Mouse (Mus musculus): ENCODE results near the gene Krt33b. TPM values are rescaled to one million over a fixed set of nuclear protein-coding genes. Genes with fewer than 3 reads are reported as not detected.

Gene Krt33b
- 0.15 and 0.16 TPM in 2 replicates for polyA plus RNA-seq (2014; fragmentation: Nextera tagmentation; extraction: Ambion mirVana)

DNA sequence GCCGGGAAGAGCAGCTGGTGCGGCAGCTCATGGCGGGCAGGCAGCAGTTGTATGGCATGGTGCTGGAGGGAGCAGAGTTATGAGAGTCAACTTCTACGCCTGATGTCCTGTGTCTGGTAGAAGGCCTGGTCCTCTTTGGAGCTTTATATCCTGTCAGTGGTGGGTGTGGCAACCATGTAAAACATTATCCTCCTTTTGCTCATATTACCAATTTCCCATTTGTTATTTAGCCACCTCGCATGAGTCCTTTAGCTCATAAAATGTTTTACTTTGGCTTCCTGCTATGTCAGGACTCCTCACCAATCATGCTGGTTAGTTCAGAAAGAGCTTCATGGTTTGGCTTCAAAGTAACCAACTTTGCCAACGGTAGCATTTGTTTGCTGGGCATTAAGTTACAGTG, at the start of gene Krt33b:
TSS of gene Krt33b (minus strand) at position 101 of the 400 bp plus-strand sequence.
- ATAC-seq (ENCODE audit: insufficient number of reproducible peaks, low FRiP score, low TSS enrichment, low read depth) = no peak
- no peak within 1 kb of the TSS for H3K4me2 ChIP-seq (ENCODE audit: low read depth, severe bottlenecking)
- WGBS = 89% methylated on average over 6 of the region's 6 CpGs

DNA sequence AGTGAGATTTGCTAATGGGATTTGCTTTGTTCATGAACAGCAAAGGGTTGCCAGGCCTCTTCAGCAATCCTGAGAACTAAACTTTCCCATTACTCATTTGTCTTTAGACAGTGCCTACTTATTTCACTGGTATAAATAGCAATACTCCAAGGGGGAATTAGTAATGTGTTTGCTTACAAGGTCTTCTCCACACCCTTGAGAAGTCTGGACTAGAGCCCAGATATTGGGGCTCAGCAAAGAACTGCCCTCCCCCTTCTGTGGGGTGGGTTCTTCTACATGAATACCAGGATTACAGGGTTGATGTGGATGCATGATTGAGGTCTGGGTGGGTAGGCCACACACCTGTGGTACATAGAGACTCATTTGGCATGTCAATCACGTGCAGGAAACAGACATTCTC, 44.2 kb upstream of the Krt33b start:
- H3K36me3 ChIP-seq (ENCODE audit: control insufficient read depth, insufficient read depth, low read length) = no peaks in the 10 kb centered on the region
- H3K27me3 ChIP-seq (ENCODE audit: control insufficient read depth, insufficient read depth, low read length) = no peaks in the 10 kb centered on the region
- no peak overlapping the region for H3K4me2 ChIP-seq (ENCODE audit: low read depth, severe bottlenecking)
- H3K4me3 ChIP-seq (ENCODE audit: low read depth, low read length) = no peak overlapping the region
- ATAC-seq (ENCODE audit: insufficient number of reproducible peaks, low FRiP score, low TSS enrichment, low read depth) (no peak), DNase-seq (ENCODE audit: low spot score) (no peak)
- H3K9me3 ChIP-seq (ENCODE audit: control insufficient read depth, low read length) = no peaks in the 10 kb centered on the region
- H3K4me1 ChIP-seq (ENCODE audit: control insufficient read depth, insufficient read depth, low read length) = no peaks in the 10 kb centered on the region
- WGBS = 65% methylated on average over 1 of the region's 1 CpGs
- no peak overlapping the region for H3K9ac ChIP-seq (ENCODE audit: low read length)
- no peak overlapping the region for H3K27ac ChIP-seq (replicated peaks; ENCODE audit: low read depth, low read length)

More for the DNA sequence above, at the start of gene Krt33b:
- DNase-seq (ENCODE audit: low spot score) = no peak
- no peaks in the 10 kb centered on the region for H3K4me1 ChIP-seq (ENCODE audit: control insufficient read depth, insufficient read depth, low read length)
- H3K36me3 ChIP-seq (ENCODE audit: control insufficient read depth, insufficient read depth, low read length) = no peaks in the 10 kb centered on the region
- no peaks in the 10 kb centered on the region for H3K27me3 ChIP-seq (ENCODE audit: control insufficient read depth, insufficient read depth, low read length)
- no peak within 1 kb of the TSS for H3K4me3 ChIP-seq (ENCODE audit: low read depth, low read length)
- no peak within 1 kb of the TSS for H3K9ac ChIP-seq (ENCODE audit: low read length)
- no peak within 1 kb of the TSS for H3K27ac ChIP-seq (replicated peaks; ENCODE audit: low read depth, low read length)
- no peaks in the 10 kb centered on the region for H3K9me3 ChIP-seq (ENCODE audit: control insufficient read depth, low read length)

DNA sequence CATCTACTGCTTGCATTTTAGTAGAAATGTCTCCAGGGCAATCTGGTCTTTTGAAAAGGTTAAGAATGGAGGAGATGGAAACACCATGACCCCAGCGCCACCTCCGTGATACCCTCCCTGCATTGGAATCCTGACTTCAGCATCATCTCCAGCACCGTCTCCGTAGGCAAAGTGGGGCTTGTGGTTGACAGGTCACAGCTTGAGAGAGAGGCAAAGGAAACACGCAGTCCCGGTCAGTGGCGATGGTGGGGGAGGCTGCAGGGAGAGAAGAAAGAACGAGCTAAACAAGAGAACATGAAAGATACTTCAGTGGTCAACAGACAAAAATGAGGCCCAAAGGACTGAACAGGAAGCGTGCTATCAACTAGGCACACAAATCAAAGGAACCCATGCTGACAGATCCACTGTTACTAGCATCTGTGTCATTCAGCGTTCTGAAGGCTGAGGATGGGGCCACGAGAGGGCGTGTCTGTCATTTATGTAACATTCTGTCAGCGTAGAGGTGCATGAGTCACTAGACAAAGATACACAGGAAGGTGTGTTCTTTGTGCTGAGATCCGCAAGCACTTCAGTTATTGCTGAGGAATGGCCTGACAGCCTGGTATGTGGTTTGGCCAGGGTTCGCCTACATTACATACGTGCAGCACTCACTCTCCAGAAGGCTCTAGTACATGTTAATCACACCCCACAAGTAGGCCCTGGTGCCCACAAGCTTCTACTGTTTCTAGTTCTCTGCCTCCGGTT, 37.8 kb upstream of the Krt33b start:
- Histone ChIP-seq H3K27me3 (ENCODE audit: control insufficient read depth, insufficient read depth, low read length) (no peaks in the 10 kb centered on the region), H3K27ac (replicated peaks; ENCODE audit: low read depth, low read length) (no peak overlapping the region), H3K4me3 (ENCODE audit: low read depth, low read length) (no peak overlapping the region), H3K4me1 (ENCODE audit: control insufficient read depth, insufficient read depth, low read length) (no peaks in the 10 kb centered on the region), H3K4me2 (ENCODE audit: low read depth, severe bottlenecking) (no peak overlapping the region), H3K9me3 (ENCODE audit: control insufficient read depth, low read length) (no peaks in the 10 kb centered on the region), H3K9ac (ENCODE audit: low read length) (no peak overlapping the region), H3K36me3 (ENCODE audit: control insufficient read depth, insufficient read depth, low read length) (no peaks in the 10 kb centered on the region)
- 87% methylated on average over 17 of the region's 17 CpGs for WGBS
- no peak for ATAC-seq (ENCODE audit: insufficient number of reproducible peaks, low FRiP score, low TSS enrichment, low read depth)
- DNase-seq (ENCODE audit: low spot score) = no peak

DNA sequence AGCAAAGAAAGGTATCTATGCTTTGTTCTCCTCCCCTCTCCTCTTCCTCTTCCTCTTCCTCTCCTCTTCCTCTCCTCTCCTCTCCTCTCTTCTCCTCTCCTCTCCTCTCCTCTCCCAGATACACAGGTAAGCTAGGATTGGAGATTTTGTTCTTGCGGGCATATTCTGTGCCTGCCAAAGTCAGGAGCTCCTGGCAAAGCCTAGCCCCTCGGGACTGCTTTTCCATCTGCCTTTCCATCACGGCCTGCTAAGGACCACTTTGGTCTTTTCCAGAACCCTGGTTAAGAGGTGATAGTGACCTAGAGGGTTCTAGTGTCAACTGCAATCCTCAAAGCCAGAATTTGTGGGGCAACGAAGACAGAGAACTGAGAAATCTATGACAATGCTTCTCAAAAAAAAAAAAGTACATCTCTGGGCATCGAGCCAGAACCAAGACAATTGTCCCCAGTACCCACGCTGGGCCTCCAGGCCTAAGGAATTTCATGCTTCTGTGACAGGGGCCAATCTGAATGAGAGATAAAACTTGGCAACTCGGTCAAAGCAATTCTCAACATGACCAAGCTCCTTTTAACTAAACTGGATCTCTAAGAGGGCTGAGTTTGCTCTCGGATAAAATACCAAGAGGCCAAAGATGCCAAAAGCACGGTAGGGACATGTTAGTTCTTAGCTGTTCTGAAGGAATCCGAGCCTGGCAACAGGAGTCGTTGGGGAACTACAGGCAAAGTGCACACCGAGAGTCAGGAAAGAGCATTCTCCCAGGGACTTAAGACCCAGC, 36.8 kb upstream of the Krt33b start:
- H3K36me3 ChIP-seq (ENCODE audit: control insufficient read depth, insufficient read depth, low read length) = no peaks in the 10 kb centered on the region
- no peaks in the 10 kb centered on the region for H3K4me1 ChIP-seq (ENCODE audit: control insufficient read depth, insufficient read depth, low read length)
- no peaks in the 10 kb centered on the region for H3K9me3 ChIP-seq (ENCODE audit: control insufficient read depth, low read length)
- H3K9ac ChIP-seq (ENCODE audit: low read length) = no peak overlapping the region
- WGBS = 90% methylated on average over 12 of the region's 12 CpGs
- ATAC-seq (ENCODE audit: insufficient number of reproducible peaks, low FRiP score, low TSS enrichment, low read depth) = no peak
- H3K27me3 ChIP-seq (ENCODE audit: control insufficient read depth, insufficient read depth, low read length) = no peaks in the 10 kb centered on the region
- DNase-seq (ENCODE audit: low spot score) = no peak
- no peak overlapping the region for H3K4me3 ChIP-seq (ENCODE audit: low read depth, low read length)
- H3K27ac ChIP-seq (replicated peaks; ENCODE audit: low read depth, low read length) = no peak overlapping the region
- no peak overlapping the region for H3K4me2 ChIP-seq (ENCODE audit: low read depth, severe bottlenecking)

DNA sequence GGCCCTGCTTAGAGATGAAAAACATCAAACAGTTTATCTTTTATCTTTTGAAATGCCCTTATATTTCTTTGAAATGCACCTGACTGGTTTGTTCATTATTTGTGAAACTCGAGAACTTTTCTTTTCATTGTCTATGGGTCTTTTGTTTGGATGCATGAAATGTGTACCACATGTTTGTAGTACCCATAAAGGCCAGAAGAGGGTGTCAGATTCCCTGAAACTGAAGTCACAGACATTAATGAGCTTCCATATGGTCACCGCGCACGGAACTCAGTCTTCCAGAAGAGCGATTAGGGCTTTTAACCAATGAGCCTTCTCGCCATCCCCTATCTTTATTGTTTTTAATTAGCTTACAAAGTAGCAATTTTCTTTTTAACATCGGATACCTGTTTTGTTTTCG, 29.2 kb upstream of the Krt33b start:
- Histone ChIP-seq H3K36me3 (ENCODE audit: control insufficient read depth, insufficient read depth, low read length) (no peaks in the 10 kb centered on the region), H3K4me2 (ENCODE audit: low read depth, severe bottlenecking) (no peak overlapping the region), H3K9me3 (ENCODE audit: control insufficient read depth, low read length) (no peaks in the 10 kb centered on the region), H3K4me1 (ENCODE audit: control insufficient read depth, insufficient read depth, low read length) (no peaks in the 10 kb centered on the region), H3K4me3 (ENCODE audit: low read depth, low read length) (no peak overlapping the region), H3K27ac (replicated peaks; ENCODE audit: low read depth, low read length) (no peak overlapping the region), H3K9ac (ENCODE audit: low read length) (no peak overlapping the region), H3K27me3 (ENCODE audit: control insufficient read depth, insufficient read depth, low read length) (no peaks in the 10 kb centered on the region)
- WGBS = 75% methylated on average over 8 of the region's 8 CpGs
- ATAC-seq (ENCODE audit: insufficient number of reproducible peaks, low FRiP score, low TSS enrichment, low read depth) = no peak
- DNase-seq (ENCODE audit: low spot score) = no peak

DNA sequence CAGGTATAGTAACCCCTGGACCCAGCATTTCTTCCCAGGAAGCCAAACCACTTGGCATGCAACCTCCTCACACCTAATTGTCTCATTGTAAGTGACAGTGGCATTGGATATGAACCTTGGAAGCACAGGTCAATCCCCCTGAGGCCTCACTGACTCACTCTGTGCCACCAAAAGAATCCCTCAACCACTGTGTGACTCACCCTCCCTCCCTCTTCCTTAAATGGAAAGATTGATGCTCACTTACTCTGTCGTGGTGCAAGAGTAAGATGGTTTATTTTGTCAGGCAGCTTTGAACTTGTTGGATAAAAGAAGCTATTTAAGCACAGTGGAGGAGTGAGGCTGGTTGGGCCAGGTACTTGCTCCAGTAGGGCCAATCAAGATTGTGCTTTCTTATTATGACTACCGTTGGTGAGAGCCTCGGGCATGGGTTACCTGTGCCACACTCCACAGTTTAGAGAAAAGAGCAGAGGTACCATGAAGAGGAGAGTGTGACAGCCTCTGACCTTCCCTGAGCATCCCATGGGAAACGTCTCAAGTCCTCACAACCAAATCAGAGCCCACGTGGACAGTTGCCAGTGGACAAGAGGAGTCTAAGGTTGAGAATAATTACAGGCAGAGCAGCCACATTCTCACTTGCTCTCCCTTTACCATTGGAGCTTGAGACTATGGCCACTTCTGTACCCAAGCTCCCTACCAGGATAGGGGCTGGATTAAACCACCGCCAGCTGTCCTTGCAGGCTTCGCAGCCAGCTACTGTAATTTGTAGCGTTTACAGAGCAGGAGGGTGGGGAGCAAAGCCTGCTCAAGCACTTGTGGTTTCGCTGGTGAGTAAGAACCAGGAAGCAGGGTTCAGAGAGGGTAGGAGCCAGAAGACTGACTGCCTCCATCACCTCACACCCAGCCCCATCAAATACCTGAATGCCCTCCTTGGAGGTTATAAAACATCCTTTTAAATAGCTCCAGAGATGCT, 26.3 kb upstream of the Krt33b start:
- ATAC-seq (ENCODE audit: insufficient number of reproducible peaks, low FRiP score, low TSS enrichment, low read depth) (no peak), DNase-seq (ENCODE audit: low spot score) (no peak)
- H3K36me3 ChIP-seq (ENCODE audit: control insufficient read depth, insufficient read depth, low read length) = no peaks in the 10 kb centered on the region
- no peak overlapping the region for H3K27ac ChIP-seq (replicated peaks; ENCODE audit: low read depth, low read length)
- WGBS = 78% methylated on average over 9 of the region's 9 CpGs
- H3K4me1 ChIP-seq (ENCODE audit: control insufficient read depth, insufficient read depth, low read length) = no peaks in the 10 kb centered on the region
- no peak overlapping the region for H3K4me3 ChIP-seq (ENCODE audit: low read depth, low read length)
- H3K4me2 ChIP-seq (ENCODE audit: low read depth, severe bottlenecking) = no peak overlapping the region
- H3K9me3 ChIP-seq (ENCODE audit: control insufficient read depth, low read length) = no peaks in the 10 kb centered on the region
- no peak overlapping the region for H3K9ac ChIP-seq (ENCODE audit: low read length)
- H3K27me3 ChIP-seq (ENCODE audit: control insufficient read depth, insufficient read depth, low read length) = no peaks in the 10 kb centered on the region

DNA sequence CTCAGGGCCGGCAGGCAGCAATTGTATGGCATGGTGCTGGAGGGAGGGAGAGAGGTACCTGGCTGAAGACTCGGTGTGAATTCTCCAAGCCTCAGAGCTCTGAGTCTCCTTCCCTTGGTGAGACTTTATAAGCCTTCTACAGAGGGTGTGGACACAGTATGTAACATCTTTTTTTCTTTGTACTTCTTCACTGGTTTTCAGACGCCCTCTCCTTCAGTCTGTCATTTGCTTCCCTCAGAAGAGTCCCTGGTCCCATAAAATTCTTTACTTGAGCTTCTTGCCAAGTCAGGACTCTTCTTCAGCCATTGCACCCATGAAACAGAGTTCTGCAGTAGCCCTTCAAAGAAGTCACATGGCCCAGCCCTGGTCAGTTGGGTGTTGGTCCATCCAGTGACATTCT, 20.8 kb upstream of the Krt33b start, which contains the start of gene Krt31:
TSS of gene Krt31 (minus strand) at position 101 of the 400 bp plus-strand sequence.
- no peaks in the 10 kb centered on the region for H3K27me3 ChIP-seq (ENCODE audit: control insufficient read depth, insufficient read depth, low read length)
- ATAC-seq (ENCODE audit: insufficient number of reproducible peaks, low FRiP score, low TSS enrichment, low read depth) (no peak), DNase-seq (ENCODE audit: low spot score) (no peak)
- H3K4me2 ChIP-seq (ENCODE audit: low read depth, severe bottlenecking) = no peak within 1 kb of the TSS
- H3K9me3 ChIP-seq (ENCODE audit: control insufficient read depth, low read length) = no peaks in the 10 kb centered on the region
- no peaks in the 10 kb centered on the region for H3K36me3 ChIP-seq (ENCODE audit: control insufficient read depth, insufficient read depth, low read length)
- 94% methylated on average over 3 of the region's 3 CpGs for WGBS
- no peak within 1 kb of the TSS for H3K27ac ChIP-seq (replicated peaks; ENCODE audit: low read depth, low read length)
- H3K4me1 ChIP-seq (ENCODE audit: control insufficient read depth, insufficient read depth, low read length) = no peaks in the 10 kb centered on the region
- H3K9ac ChIP-seq (ENCODE audit: low read length) = no peak within 1 kb of the TSS
- H3K4me3 ChIP-seq (ENCODE audit: low read depth, low read length) = no peak within 1 kb of the TSS

DNA sequence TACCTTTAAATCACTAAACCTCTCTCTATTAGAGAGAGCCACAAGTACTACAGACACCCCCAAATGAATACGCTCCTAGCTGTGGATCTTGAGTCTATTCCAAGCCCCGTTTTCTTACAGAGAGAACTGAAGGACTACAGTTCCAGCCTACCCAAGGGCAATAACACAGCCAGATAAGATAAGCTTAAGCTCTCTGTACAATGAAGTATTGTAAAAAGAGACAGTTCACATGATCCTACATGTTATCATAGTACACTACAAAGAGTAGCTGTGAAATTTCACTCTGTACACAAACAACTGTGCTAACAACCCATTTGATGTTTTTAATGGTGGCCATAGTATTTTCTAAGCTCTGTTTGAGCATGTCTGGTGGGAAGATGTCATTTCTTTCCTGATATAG, 17.5 kb upstream of the Krt33b start:
- no peaks in the 10 kb centered on the region for H3K4me1 ChIP-seq (ENCODE audit: control insufficient read depth, insufficient read depth, low read length)
- DNase-seq (ENCODE audit: low spot score) = no peak
- 90% methylated on average over 2 of the region's 2 CpGs for WGBS
- no peak for ATAC-seq (ENCODE audit: insufficient number of reproducible peaks, low FRiP score, low TSS enrichment, low read depth)
- no peak overlapping the region for H3K4me2 ChIP-seq (ENCODE audit: low read depth, severe bottlenecking)
- H3K27ac ChIP-seq (replicated peaks; ENCODE audit: low read depth, low read length) = no peak overlapping the region
- no peaks in the 10 kb centered on the region for H3K9me3 ChIP-seq (ENCODE audit: control insufficient read depth, low read length)
- H3K36me3 ChIP-seq (ENCODE audit: control insufficient read depth, insufficient read depth, low read length) = no peaks in the 10 kb centered on the region
- H3K9ac ChIP-seq (ENCODE audit: low read length) = no peak overlapping the region
- no peaks in the 10 kb centered on the region for H3K27me3 ChIP-seq (ENCODE audit: control insufficient read depth, insufficient read depth, low read length)
- H3K4me3 ChIP-seq (ENCODE audit: low read depth, low read length) = no peak overlapping the region

All from limb, embryonic 11.5 days (tissue).